Mouse (Mus musculus): ENCODE data around the gene Eif2b3.

DNA sequence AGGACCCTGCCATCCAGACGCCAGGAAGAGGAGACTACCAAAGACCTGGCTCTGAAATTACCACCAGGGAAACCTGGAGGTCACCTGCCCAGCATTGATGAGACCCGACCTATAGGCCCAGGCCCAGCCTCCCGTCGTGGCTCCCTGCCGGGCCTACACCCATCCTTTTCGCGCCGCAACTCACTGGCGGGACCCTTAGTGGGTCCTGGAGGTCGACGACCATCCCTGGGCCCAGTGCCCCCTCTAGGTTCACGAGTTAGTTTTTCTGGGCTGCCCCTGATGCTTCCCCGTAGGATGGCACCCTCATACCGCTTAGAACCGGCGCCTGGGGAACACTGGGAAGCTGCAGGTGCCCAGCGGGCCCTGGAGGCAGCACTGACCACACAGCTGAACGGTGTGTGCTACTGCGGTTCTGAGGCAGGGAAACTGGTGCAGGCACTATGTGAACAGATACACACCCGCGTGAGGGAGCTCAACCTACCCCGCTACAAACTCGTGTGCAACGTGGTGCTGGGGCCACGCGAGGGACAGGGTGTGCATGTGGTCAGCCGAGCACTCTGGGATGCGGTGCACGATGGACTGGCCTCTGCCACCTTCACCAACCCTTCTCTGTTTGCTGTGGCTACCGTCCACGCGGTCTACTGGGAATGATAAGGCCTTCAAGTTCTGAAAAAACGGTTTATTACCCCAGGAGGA lies 108.9 kb downstream of the Eif2b3 start:
- TF ChIP-seq CTCF (IDR thresholded peaks at IDR 0.05; ENCODE audit: low read depth) (no peak), EP300 (optimal IDR thresholded peaks at IDR 0.05) (no peak)
